Mouse (Mus musculus) MEL-GATA-1-ER (cell line): ENCODE measurements around the gene Lin28b.
"Not testable (repeated sequence)": the region's sequence is repeated elsewhere in the genome, so short reads cannot be mapped to it uniquely, and the experiment has no call there.

Experiments used
- DNase-seq: peaks from one replicate; pipeline ENCODE4 v3.0.0-alpha.2; 2012; ENCODE audit warnings: low read depth; ENCODE audit errors: extremely low read depth

Lin28b gene

DNA sequence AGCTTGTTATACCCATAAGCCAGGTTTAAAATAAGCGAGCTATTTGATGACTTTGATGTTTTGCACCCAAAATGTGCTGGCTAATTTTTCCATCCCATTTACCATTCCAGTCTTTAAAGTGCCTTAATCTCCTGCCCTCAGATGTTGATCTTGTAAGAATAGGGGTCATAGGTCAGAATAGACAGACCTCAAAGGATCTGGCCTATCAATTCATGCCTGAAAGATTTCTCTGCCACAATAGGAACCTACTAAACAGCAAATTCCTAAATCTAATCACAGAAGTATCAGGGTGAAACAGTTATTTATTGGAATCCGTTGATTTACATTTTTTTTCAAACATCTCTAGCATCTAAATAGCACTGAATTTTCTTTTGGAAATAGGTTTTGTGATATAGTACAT is 74.5 kb downstream of the Lin28b start:
- no peak for DNase-seq

DNA sequence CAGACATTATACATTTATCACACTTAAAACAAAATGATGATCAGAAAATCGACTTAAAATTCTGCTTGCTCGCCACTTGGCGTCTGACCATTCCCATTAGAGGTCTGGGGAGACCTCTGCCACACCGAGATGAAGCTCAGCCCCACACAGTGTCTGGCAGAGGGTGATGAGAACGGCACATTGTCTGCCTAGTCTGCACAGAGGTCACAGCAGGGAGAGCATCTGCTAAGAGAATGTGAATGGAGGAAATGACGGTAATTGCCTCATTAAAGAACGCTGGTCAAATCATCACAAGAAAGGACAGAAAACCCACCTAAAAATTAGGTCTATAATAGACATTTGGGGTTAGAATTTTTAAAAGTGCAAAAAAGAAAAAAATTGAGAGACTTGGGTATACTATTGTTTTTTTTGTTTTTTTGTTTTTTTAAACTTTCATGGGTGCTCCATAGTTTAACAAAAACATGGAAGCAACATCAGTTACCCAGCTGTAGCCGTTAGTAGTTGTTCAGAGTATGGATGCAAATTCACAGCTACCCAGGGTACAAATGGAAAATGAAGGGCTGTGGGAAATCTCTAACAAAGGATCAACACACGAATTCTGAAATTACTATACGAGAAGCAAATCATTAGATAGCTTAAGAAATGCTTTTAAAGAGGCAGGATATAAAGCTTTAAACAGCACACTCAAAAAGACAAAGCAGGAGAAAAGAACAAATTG is 75.4 kb downstream of the Lin28b start:
- DNase-seq, result no peak

DNA sequence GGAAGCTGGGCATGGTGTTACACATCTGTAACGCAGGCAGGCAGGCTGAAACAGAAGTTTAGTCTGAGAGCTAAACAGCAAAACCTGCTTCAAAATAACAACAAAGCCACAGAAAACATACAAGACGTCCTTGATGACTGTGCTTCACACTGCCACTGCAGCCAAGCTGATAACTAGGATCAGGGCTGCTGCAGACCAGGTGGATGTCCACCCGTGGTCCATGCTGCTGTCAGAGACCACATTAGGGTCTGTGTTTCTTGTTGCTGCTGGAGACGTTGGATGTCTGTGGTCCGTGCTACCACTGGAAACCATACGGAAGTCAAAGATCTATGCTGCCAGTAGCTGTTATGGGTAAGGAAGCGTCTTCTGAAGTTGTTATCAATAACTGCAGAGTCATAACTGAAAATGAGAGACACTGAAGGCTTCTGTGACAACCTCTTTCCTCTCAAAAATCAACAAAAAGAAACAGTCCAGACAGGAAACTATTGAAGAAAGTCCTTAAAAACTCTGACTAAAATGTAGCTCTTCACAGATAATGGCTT is 86.4 kb downstream of the Lin28b start:
- DNase-seq, result no peak

- DNase-seq, result no peak
Measured at GRCm38 (mm10) chr10:45398211-45398610, 88.0 kb downstream of the Lin28b start.

DNA sequence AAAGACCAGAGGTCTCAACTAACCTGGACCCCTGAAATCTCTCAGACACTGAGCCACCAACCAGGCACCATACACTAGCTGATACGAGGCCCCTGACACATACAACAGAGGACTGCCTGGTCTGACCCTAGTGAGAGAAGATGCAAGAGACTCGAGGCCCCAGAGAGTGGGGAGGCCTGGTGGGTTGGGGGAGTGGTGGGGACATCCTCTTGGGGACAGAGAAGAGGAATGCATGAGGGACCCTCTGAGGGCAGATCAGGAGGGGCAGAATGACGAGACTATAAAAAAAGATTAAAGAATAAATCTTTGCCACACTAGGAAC is 103.6 kb downstream of the Lin28b start:
- DNase-seq, result no peak

DNA sequence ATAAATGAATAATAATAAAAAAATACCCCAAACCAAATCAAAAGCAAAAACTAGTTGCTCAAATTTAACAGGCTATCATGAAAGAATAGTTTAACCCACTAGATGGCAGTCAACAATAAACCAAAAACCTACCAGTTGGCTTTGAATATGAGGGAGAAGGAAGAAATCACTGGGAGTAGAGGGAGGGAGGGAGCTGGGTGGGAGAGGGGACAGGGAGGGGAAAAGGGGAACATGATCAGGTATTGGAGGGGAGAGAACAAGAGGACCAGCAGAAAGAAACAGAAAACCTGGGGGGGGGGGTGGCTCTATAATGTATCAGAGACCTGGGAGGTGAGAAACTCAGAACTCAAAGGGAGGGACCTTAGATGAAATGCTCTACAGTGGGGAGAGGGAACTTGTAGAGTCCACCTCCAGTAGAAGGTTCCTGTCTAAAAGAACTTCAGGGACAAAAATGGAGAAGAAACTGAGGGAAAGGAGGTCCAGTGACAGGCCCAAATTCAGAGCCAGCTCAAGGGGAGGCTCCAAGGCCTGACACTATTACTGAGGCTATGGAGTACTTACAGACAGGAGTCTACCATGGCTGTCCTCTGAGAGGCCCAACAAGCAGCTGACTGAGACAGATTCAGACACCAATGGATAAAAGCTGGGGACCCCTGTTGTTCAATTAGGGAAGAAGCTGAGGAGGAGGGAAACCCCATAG is 104.1 kb downstream of the Lin28b start:
- peak; percentile 14 for DNase-seq

GRCm38 (mm10) chr10:45378269-45378668 is 107.9 kb downstream of the Lin28b start:
- no peak for DNase-seq

GRCm38 (mm10) chr10:45372994-45373692 is 113.1 kb downstream of the Lin28b start:
- peak; percentile 41 for DNase-seq

DNA sequence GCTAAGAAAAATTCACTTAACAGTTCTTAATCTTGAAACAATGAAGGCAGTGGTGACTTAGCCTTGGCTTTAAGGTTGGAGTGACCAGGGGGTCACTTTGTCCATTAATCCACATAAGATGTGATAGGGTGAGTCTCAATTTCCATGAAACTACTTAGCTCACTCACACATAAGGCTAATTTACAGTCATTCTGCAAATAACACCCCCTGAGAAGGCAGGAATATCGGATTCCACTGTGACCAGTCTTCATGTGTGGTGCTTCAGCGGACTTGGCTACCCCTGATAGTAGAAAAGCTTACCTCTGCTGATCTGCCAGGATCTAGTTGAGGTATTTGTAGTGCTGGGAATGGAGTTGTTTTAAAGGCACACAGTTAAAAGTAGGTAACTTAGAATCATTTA is 115.7 kb downstream of the Lin28b start:
- DNase-seq, result no peak

- DNase-seq, result no peak
Measured at GRCm38 (mm10) chr10:45369639-45370038, 116.6 kb downstream of the Lin28b start.

DNA sequence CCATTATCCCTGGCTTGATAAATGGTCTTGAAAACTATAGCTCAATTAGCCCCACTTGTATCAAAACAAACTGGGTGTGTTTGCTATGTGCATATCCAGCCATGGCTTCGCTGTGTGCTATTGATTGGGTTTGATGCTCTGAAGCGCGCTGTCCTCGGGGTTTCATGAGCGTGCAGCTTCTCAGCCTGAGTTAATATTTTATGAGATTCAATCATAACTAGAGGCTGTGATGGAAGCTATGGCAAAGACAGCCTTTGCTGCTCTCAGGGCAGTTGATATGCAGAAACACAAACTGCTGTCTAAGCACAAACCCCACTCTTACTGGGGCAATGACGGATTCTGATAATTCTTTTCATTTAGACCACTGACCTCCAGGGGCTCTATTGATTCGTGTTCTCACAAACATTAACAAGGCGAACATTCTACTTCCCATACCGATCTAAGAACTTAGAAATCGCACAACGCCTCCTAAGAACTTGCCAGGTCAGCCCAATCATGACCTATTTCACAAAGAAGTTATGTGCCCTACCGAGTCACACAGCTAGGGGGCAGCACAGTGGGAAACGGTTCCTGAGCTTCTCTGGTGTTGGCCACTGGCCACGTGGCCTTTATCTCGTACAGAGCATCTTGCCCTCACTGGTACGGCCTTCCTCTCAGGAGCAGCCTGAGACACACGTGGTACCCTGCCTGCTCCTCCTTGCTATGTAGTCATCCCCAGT is 119.0 kb downstream of the Lin28b start:
- DNase-seq, result no peak

- no peak for DNase-seq
Measured at GRCm38 (mm10) chr10:45363396-45363795, 122.8 kb downstream of the Lin28b start.

- DNase-seq, result no peak
Measured at GRCm38 (mm10) chr10:45356091-45356490, 130.1 kb downstream of the Lin28b start.

DNA sequence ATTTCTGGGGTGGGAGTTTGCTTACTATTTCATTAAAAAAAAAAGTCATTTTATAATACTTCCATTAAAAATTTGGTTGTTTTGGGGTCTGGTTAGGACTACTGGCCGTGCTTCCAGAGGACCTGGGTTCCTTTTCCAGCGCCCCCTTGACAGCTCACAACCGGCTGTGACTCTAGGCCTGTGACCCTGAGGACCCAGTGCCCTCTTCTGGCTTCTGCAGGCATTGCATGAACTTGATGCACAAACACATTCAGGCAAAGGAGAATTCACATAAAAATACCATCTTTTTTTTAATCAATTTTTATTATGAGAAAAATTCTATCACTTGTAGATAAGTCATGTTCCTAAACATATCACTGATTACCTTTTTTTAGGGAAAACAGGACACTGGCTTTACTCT is 138.1 kb downstream of the Lin28b start:
- not testable (repeated sequence) for DNase-seq

- no peak for DNase-seq
Measured at GRCm38 (mm10) chr10:45345217-45345616, 141.0 kb downstream of the Lin28b start.

DNA sequence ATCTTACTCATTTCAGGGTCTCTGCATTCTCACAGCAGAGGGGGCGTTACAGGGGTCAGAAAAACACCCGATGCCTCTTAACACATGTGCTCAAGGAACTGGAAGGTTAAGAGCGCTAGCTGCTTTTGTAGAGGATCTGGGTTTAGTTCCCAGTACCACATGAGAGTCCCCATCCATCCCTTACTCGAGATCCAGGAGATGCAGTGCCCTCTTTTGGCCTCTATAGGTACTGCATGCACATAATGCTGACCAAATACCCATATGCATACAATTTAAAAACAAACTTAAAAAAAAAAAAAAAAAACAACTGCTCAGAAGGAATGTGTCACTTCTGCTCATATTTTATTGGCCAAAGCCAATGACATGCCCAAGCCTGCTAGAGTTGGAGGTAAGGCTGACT is 141.8 kb downstream of the Lin28b start:
- DNase-seq, result no peak

- DNase-seq, result no peak
Measured at GRCm38 (mm10) chr10:45339106-45339505, 147.1 kb downstream of the Lin28b start.

GRCm38 (mm10) chr10:45335434-45336422 is 150.5 kb downstream of the Lin28b start, which contains the start of gene Bves:
Gene Bves, plus strand, starts transcription at chr10:45335772.
- no peak for DNase-seq

DNA sequence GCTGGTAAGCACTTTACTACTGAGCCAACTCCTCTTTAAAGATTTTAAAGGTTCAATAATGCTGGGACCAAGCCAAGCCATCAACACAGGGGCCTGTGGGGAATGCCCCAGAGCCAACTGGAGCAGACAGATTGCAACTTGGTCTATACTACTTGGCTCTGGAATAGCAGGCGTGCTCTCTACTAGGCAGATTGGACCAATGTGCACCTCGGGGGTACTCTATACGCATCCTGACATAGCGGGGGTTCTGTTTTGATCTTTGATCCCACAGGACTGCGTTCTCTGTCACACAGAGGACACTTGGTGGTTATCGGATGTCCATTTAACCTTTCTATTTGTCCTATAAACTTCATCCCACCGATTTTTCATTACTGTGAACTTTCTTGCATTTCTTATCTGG is 151.3 kb downstream of the Lin28b start:
- no peak for DNase-seq
